Mouse (Mus musculus): ENCODE data around the gene Gm20696. TPM values are rescaled to one million over a fixed set of nuclear protein-coding genes. Genes with fewer than 3 reads are reported as not detected.

The Gm20696 gene
- polyA plus RNA-seq, 1 experiment from 2014 or later: 2.5 TPM

GRCm38 (mm10) chr6:99545437-99545836 is 121.2 kb downstream of the Gm20696 start:
- ATAC-seq (replicated peaks; ENCODE audit: insufficient number of reproducible peaks, low FRiP score, low TSS enrichment, low read depth): no peak
- no peaks in the 10 kb centered on the region for H3K4me1 ChIP-seq (ENCODE audit: control insufficient read depth, insufficient read depth, low read length)
- H3K27me3 ChIP-seq (ENCODE audit: control insufficient read depth, insufficient read depth, low read length): no peaks in the 10 kb centered on the region
- no peaks in the 10 kb centered on the region for H3K9me3 ChIP-seq (replicated peaks; ENCODE audit: control insufficient read depth, low read length)
- no peaks in the 10 kb centered on the region for H3K36me3 ChIP-seq (replicated peaks; ENCODE audit: control insufficient read depth, insufficient read depth, low read depth, low read length)
- 75% methylated on average over 6 of the region's 6 CpGs for WGBS
- no peak overlapping the region for H3K4me2 ChIP-seq (ENCODE audit: low read depth, low read length)
- DNase-seq (ENCODE audit: low spot score): no peak
- H3K27ac ChIP-seq (replicated peaks; ENCODE audit: low read depth, low read length): no peak overlapping the region
- no peak overlapping the region for H3K9ac ChIP-seq (replicated peaks; ENCODE audit: low read length)
- H3K4me3 ChIP-seq (ENCODE audit: low read depth, low read length): no peak overlapping the region

- H3K36me3 ChIP-seq (replicated peaks; ENCODE audit: control insufficient read depth, insufficient read depth, low read depth, low read length): no peaks in the 10 kb centered on the region
- H3K4me2 ChIP-seq (ENCODE audit: low read depth, low read length): no peak overlapping the region
- no peak for ATAC-seq (replicated peaks; ENCODE audit: insufficient number of reproducible peaks, low FRiP score, low TSS enrichment, low read depth)
- no peaks in the 10 kb centered on the region for H3K4me1 ChIP-seq (ENCODE audit: control insufficient read depth, insufficient read depth, low read length)
- no peaks in the 10 kb centered on the region for H3K27me3 ChIP-seq (ENCODE audit: control insufficient read depth, insufficient read depth, low read length)
- H3K9ac ChIP-seq (replicated peaks; ENCODE audit: low read length): no peak overlapping the region
- 23% methylated on average over 3 of the region's 3 CpGs for WGBS
- no peak for DNase-seq (ENCODE audit: low spot score)
- no peak overlapping the region for H3K4me3 ChIP-seq (ENCODE audit: low read depth, low read length)
- H3K27ac ChIP-seq (replicated peaks; ENCODE audit: low read depth, low read length): no peak overlapping the region
- no peaks in the 10 kb centered on the region for H3K9me3 ChIP-seq (replicated peaks; ENCODE audit: control insufficient read depth, low read length)
Observed at GRCm38 (mm10) chr6:99541105-99541504, 125.5 kb downstream of the Gm20696 start.

GRCm38 (mm10) chr6:99540653-99541052 is 125.9 kb downstream of the Gm20696 start:
- H3K27me3 ChIP-seq (ENCODE audit: control insufficient read depth, insufficient read depth, low read length): no peaks in the 10 kb centered on the region
- no peaks in the 10 kb centered on the region for H3K36me3 ChIP-seq (replicated peaks; ENCODE audit: control insufficient read depth, insufficient read depth, low read depth, low read length)
- 62% methylated on average over 6 of the region's 6 CpGs for WGBS
- H3K27ac ChIP-seq (replicated peaks; ENCODE audit: low read depth, low read length): no peak overlapping the region
- DNase-seq (ENCODE audit: low spot score) (no peak), ATAC-seq (replicated peaks; ENCODE audit: insufficient number of reproducible peaks, low FRiP score, low TSS enrichment, low read depth) (no peak)
- no peak overlapping the region for H3K4me3 ChIP-seq (ENCODE audit: low read depth, low read length)
- no peak overlapping the region for H3K9ac ChIP-seq (replicated peaks; ENCODE audit: low read length)
- H3K4me1 ChIP-seq (ENCODE audit: control insufficient read depth, insufficient read depth, low read length): no peaks in the 10 kb centered on the region
- H3K9me3 ChIP-seq (replicated peaks; ENCODE audit: control insufficient read depth, low read length): no peaks in the 10 kb centered on the region
- no peak overlapping the region for H3K4me2 ChIP-seq (ENCODE audit: low read depth, low read length)

GRCm38 (mm10) chr6:99540146-99540545 is 126.5 kb downstream of the Gm20696 start:
- H3K9me3 ChIP-seq (replicated peaks; ENCODE audit: control insufficient read depth, low read length): no peaks in the 10 kb centered on the region
- WGBS: 85% methylated on average over 5 of the region's 5 CpGs
- DNase-seq (ENCODE audit: low spot score): no peak
- no peaks in the 10 kb centered on the region for H3K36me3 ChIP-seq (replicated peaks; ENCODE audit: control insufficient read depth, insufficient read depth, low read depth, low read length)
- H3K4me3 ChIP-seq (ENCODE audit: low read depth, low read length): no peak overlapping the region
- H3K27me3 ChIP-seq (ENCODE audit: control insufficient read depth, insufficient read depth, low read length): no peaks in the 10 kb centered on the region
- no peak for ATAC-seq (replicated peaks; ENCODE audit: insufficient number of reproducible peaks, low FRiP score, low TSS enrichment, low read depth)
- H3K4me2 ChIP-seq (ENCODE audit: low read depth, low read length): no peak overlapping the region
- no peaks in the 10 kb centered on the region for H3K4me1 ChIP-seq (ENCODE audit: control insufficient read depth, insufficient read depth, low read length)
- no peak overlapping the region for H3K9ac ChIP-seq (replicated peaks; ENCODE audit: low read length)
- no peak overlapping the region for H3K27ac ChIP-seq (replicated peaks; ENCODE audit: low read depth, low read length)

GRCm38 (mm10) chr6:99538194-99538941 is 128.2 kb downstream of the Gm20696 start:
- Histone ChIP-seq H3K4me2 (ENCODE audit: low read depth, low read length) (no peak overlapping the region), H3K9me3 (replicated peaks; ENCODE audit: control insufficient read depth, low read length) (no peaks in the 10 kb centered on the region), H3K4me1 (ENCODE audit: control insufficient read depth, insufficient read depth, low read length) (no peaks in the 10 kb centered on the region), H3K9ac (replicated peaks; ENCODE audit: low read length) (no peak overlapping the region), H3K27me3 (ENCODE audit: control insufficient read depth, insufficient read depth, low read length) (no peaks in the 10 kb centered on the region), H3K4me3 (ENCODE audit: low read depth, low read length) (no peak overlapping the region), H3K36me3 (replicated peaks; ENCODE audit: control insufficient read depth, insufficient read depth, low read depth, low read length) (no peaks in the 10 kb centered on the region), H3K27ac (replicated peaks; ENCODE audit: low read depth, low read length) (no peak overlapping the region)
- WGBS: 78% methylated on average over 17 of the region's 17 CpGs
- ATAC-seq (replicated peaks; ENCODE audit: insufficient number of reproducible peaks, low FRiP score, low TSS enrichment, low read depth) (no peak), DNase-seq (ENCODE audit: low spot score) (no peak)

- DNase-seq (ENCODE audit: low spot score) (no peak), ATAC-seq (replicated peaks; ENCODE audit: insufficient number of reproducible peaks, low FRiP score, low TSS enrichment, low read depth) (no peak)
- Histone ChIP-seq H3K27ac (replicated peaks; ENCODE audit: low read depth, low read length) (no peak overlapping the region), H3K27me3 (ENCODE audit: control insufficient read depth, insufficient read depth, low read length) (no peaks in the 10 kb centered on the region), H3K36me3 (replicated peaks; ENCODE audit: control insufficient read depth, insufficient read depth, low read depth, low read length) (no peaks in the 10 kb centered on the region), H3K9ac (replicated peaks; ENCODE audit: low read length) (no peak overlapping the region), H3K9me3 (replicated peaks; ENCODE audit: control insufficient read depth, low read length) (no peaks in the 10 kb centered on the region), H3K4me2 (ENCODE audit: low read depth, low read length) (no peak overlapping the region), H3K4me1 (ENCODE audit: control insufficient read depth, insufficient read depth, low read length) (no peaks in the 10 kb centered on the region), H3K4me3 (ENCODE audit: low read depth, low read length) (no peak overlapping the region)
- WGBS: 67% methylated on average over 5 of the region's 5 CpGs
Observed at GRCm38 (mm10) chr6:99534211-99534745, 132.3 kb downstream of the Gm20696 start.

GRCm38 (mm10) chr6:99532458-99532857 is 134.1 kb downstream of the Gm20696 start:
- no peak overlapping the region for H3K9ac ChIP-seq (replicated peaks; ENCODE audit: low read length)
- 85% methylated on average over 4 of the region's 4 CpGs for WGBS
- ATAC-seq (replicated peaks; ENCODE audit: insufficient number of reproducible peaks, low FRiP score, low TSS enrichment, low read depth): no peak
- no peaks in the 10 kb centered on the region; the same call in 1 of the 2 replicates for H3K9me3 ChIP-seq (replicated peaks; ENCODE audit: control insufficient read depth, low read length)
- H3K27ac ChIP-seq (replicated peaks; ENCODE audit: low read depth, low read length): no peak overlapping the region
- no peak overlapping the region for H3K4me2 ChIP-seq (ENCODE audit: low read depth, low read length)
- H3K36me3 ChIP-seq (replicated peaks; ENCODE audit: control insufficient read depth, insufficient read depth, low read depth, low read length): no peaks in the 10 kb centered on the region
- no peak overlapping the region for H3K4me3 ChIP-seq (ENCODE audit: low read depth, low read length)
- H3K4me1 ChIP-seq (ENCODE audit: control insufficient read depth, insufficient read depth, low read length): no peaks in the 10 kb centered on the region
- H3K27me3 ChIP-seq (ENCODE audit: control insufficient read depth, insufficient read depth, low read length): no peaks in the 10 kb centered on the region
- no peak for DNase-seq (ENCODE audit: low spot score)

GRCm38 (mm10) chr6:99528972-99529371 is 137.6 kb downstream of the Gm20696 start:
- Histone ChIP-seq H3K4me1 (ENCODE audit: control insufficient read depth, insufficient read depth, low read length) (no peaks in the 10 kb centered on the region), H3K9ac (replicated peaks; ENCODE audit: low read length) (no peak overlapping the region), H3K4me3 (ENCODE audit: low read depth, low read length) (no peak overlapping the region), H3K27ac (replicated peaks; ENCODE audit: low read depth, low read length) (no peak overlapping the region), H3K4me2 (ENCODE audit: low read depth, low read length) (no peak overlapping the region), H3K9me3 (replicated peaks; ENCODE audit: control insufficient read depth, low read length) (no peaks in the 10 kb centered on the region; the same call in 1 of the 2 replicates), H3K36me3 (replicated peaks; ENCODE audit: control insufficient read depth, insufficient read depth, low read depth, low read length) (no peaks in the 10 kb centered on the region), H3K27me3 (ENCODE audit: control insufficient read depth, insufficient read depth, low read length) (no peaks in the 10 kb centered on the region)
- WGBS: 57% methylated on average over 2 of the region's 2 CpGs
- DNase-seq (ENCODE audit: low spot score): no peak
- no peak for ATAC-seq (replicated peaks; ENCODE audit: insufficient number of reproducible peaks, low FRiP score, low TSS enrichment, low read depth)

Measured in embryonic facial prominence, embryonic 11.5 days (tissue).